Comparison of ENCODE assay signal across 13 mouse cellular contexts in the genomic region with DNA sequence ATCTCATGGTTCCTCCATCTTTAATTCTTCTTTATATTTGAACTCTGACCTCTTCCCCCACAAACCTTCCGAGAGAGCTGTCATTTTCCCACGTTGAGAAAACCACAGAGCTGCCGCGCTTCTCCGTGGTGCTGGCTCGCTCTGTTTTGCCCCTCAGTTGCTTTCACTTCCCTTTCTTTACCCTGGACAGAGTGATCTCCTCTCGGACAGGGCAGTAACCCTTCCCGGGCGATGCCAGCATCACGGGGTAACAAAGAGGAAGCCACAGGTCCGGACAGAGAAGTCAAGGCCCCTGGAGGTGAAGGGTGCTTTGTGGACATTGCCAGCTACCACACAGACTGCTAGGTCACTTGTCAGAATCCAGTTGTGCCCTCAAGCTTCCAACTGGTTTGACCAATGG.
A peak's percentile ranks its signal among the peaks of the same experiment; 100 is the strongest.
DNase-seq lines count a peak whose midpoint lies in the region; ATAC-seq lines count a peak whose summit lies in the region.
"Had no signal": no experiment of that assay in that cellular context is flagged by ENCODE, and none has a peak within 500 bp of the region (broad histone marks: within the 10 kb centered on the region; RNA-seq: fewer than 3 reads in every experiment).

No protein-coding gene starts in this region.

- H3K27ac ChIP-seq in hindbrain, embryonic 16.5 days (ENCODE audit: low read depth, low read length) = no peak overlapping the region
- H3K27ac ChIP-seq: embryonic facial prominence, embryonic 13.5 days; intestine, embryonic 15.5 days; liver, embryonic 15.5 days had no signal

- no peaks in the 10 kb centered on the region for H3K36me3 ChIP-seq in hindbrain, embryonic 16.5 days (ENCODE audit: control insufficient read depth, insufficient read depth, low read length)
- H3K36me3 ChIP-seq: embryonic facial prominence, embryonic 13.5 days; intestine, embryonic 15.5 days; liver, embryonic 15.5 days had no signal

- no peak overlapping the region for H3K9ac ChIP-seq in hindbrain, embryonic 16.5 days (ENCODE audit: low read depth, low read length)
- H3K9ac ChIP-seq: embryonic facial prominence, embryonic 13.5 days; forebrain, postnatal 0 days; intestine, embryonic 15.5 days; liver, embryonic 15.5 days had no signal

- H3K9me3 ChIP-seq in hindbrain, embryonic 16.5 days (ENCODE audit: control insufficient read depth, low read length) = no peaks in the 10 kb centered on the region
- H3K9me3 ChIP-seq: embryonic facial prominence, embryonic 13.5 days; intestine, embryonic 15.5 days; liver, embryonic 15.5 days had no signal

- no peaks in the 10 kb centered on the region for H3K4me1 ChIP-seq in hindbrain, embryonic 16.5 days (ENCODE audit: control insufficient read depth, insufficient read depth, low read depth, low read length)
- H3K4me1 ChIP-seq: intestine, embryonic 15.5 days; liver, embryonic 15.5 days had no signal

- peak; percentile 56 for DNase-seq in layer of hippocampus, adult 11-12 months (ENCODE audit: low spot score)
- no peak for DNase-seq in layer of hippocampus, adult 9-10 months (ENCODE audit: low spot score)
- DNase-seq in brain, adult 2 months (ENCODE audit: low read depth, low spot score) = peak; percentile 30
- DNase-seq in heart, postnatal 36 days = peak; percentile 15 to 26
- peak; percentile 66 to 67 for DNase-seq in lung, postnatal 4 days
- DNase-seq in gastrocnemius, postnatal 14 days = no peak
- DNase-seq: cerebellum, adult 8-10 months; forebrain, postnatal 0 days had no signal

- no peak for ATAC-seq in inflammation-experienced regulatory T-cells, adult 6 months
- ATAC-seq in hindbrain, embryonic 16.5 days = no peak
- ATAC-seq: forebrain, postnatal 0 days; intestine, embryonic 15.5 days had no signal

- no peaks in the 10 kb centered on the region for H3K27me3 ChIP-seq in hindbrain, embryonic 16.5 days (replicated peaks; ENCODE audit: control insufficient read depth, insufficient read depth, low read length)
- H3K27me3 ChIP-seq: embryonic facial prominence, embryonic 13.5 days; intestine, embryonic 15.5 days; liver, embryonic 15.5 days had no signal

- 88% methylated on average over 11 of the region's 11 CpGs for WGBS in hindbrain, embryonic 16.5 days

- intact Hi-C loops in heart, postnatal 36 days (cut with DNase I) = no loop called here
- intact Hi-C loops in gastrocnemius, postnatal 14 days (cut with DNase I; ENCODE audit: low total_unique reads) = no loop called here

- H3K4me3 ChIP-seq in hindbrain, embryonic 16.5 days (ENCODE audit: low read length) = no peak overlapping the region
- H3K4me3 ChIP-seq: embryonic facial prominence, embryonic 13.5 days; intestine, embryonic 15.5 days; liver, embryonic 15.5 days had no signal

- no peak overlapping the region for H3K4me2 ChIP-seq in hindbrain, embryonic 16.5 days (ENCODE audit: low read length)
- H3K4me2 ChIP-seq: embryonic facial prominence, embryonic 13.5 days; intestine, embryonic 15.5 days; liver, embryonic 15.5 days had no signal

Comparison
In these comparisons a context has a peak if more than half of its experiments do, and no peak if none do; other contexts are left out.
1. DNase-seq: peak in layer of hippocampus, adult 11-12 months (single experiment), brain, adult 2 months (single experiment), heart, postnatal 36 days (2 of 2) and lung, postnatal 4 days (2 of 2); none in layer of hippocampus, adult 9-10 months (single experiment) and gastrocnemius, postnatal 14 days (single experiment).